Mouse (Mus musculus) small intestine, adult 2 months (tissue): Measurements from ENCODE around the gene Mrpl46. TPM values are rescaled to one million over a fixed set of nuclear protein-coding genes. Genes with fewer than 3 reads are reported as not detected.

Source experiments
- H3K27ac ChIP-seq: fragments of 200-500 bp; 2 replicates; pipeline ENCODE4 v1.5.1; 2012; ENCODE audit warnings: low read depth, low read length, control low read depth, inconsistent platforms; ENCODE audit not compliant: insufficient read depth
- H3K27me3 ChIP-seq: fragments of 200-500 bp; 2 replicates; pipeline ENCODE4 v1.6.1; 2012; ENCODE audit warnings: mild to moderate bottlenecking, moderate library complexity, low read length, inconsistent platforms; ENCODE audit not compliant: control insufficient read depth, insufficient read depth
- H3K36me3 ChIP-seq: fragments of 200-500 bp; 2 replicates; pipeline ENCODE4 v1.6.1; 2012; ENCODE audit warnings: mild to moderate bottlenecking, low read length, control low read depth, inconsistent platforms; ENCODE audit not compliant: control insufficient read depth, insufficient read depth
- H3K4me1 ChIP-seq: fragments of 200-500 bp; 2 replicates; pipeline ENCODE4 v1.6.1; 2012; ENCODE audit warnings: low read length, inconsistent platforms, mixed read lengths; ENCODE audit not compliant: control insufficient read depth, insufficient read depth, insufficient read length
- H3K4me3 ChIP-seq: fragments of 200-500 bp; 2 replicates; pipeline ENCODE4 v1.5.1; 2012; ENCODE audit warnings: low read depth, mild to moderate bottlenecking, control low read depth, inconsistent platforms, low read length, moderate library complexity
- CTCF ChIP-seq: fragments of 200-500 bp; IDR thresholded peaks from 2 replicates; pipeline ENCODE4 v1.5.1; 2012; ENCODE audit warnings: low read depth, mild to moderate bottlenecking, control low read depth, inconsistent platforms, low read length, moderate library complexity, mixed read lengths; ENCODE audit not compliant: insufficient replicate concordance, insufficient read length; ENCODE audit errors: extremely low read depth
- POLR2A ChIP-seq: fragments of 200-500 bp; IDR thresholded peaks from 2 replicates; pipeline ENCODE4 v1.6.1; 2012; ENCODE audit warnings: low read depth, mild to moderate bottlenecking, control low read depth, inconsistent platforms, low read length, moderate library complexity
- WGBS: fragments of 180-500 bp; shearing (Covaris S2); methylation state at CpG from one replicate; pipeline ENCODE4 v1.1.7; 2018; 5-methylcytosine and 5-hydroxymethylcytosine counted together
- polyA plus RNA-seq: library from polyadenylated mRNA; depleted of rRNA; stranded (reverse); fragments of >200 nt; gene quantifications from 2 replicates; pipeline ENCODE4 v1.2.3, GENCODE M21; 2012; rRNA removed

Mrpl46 gene
- polyA plus RNA-seq, 1 experiment: 20.8 TPM

DNA sequence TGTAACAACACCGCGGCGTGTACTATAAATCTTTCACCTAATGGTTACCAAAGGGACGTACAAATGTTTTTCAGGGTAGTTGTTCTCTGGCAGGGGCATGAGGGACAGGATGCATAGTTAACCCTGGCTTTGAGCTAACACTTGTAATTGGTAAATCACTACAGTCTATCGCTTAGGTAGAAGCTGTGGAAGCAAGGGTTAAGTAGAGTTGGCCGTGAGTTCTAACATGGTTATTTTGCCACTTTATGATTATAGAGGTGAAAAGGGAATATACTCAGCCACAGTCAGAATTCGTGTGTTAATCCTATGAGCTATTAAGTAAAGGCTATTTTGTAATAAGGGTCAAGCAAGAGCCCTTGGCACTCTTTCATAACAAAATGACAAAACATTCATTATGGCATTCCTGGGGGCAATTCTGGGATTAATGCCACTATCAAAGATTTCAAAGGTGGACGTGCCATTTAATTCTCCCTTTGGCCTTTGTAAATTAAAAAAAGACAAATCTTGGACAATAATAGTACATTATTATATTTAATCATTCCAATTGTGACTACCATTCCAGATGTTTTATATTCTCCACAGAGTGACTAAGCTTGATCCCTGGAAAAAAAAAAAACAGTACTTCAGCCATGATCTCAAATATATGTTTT lies 43.9 kb downstream of the Mrpl46 start:
- H3K27me3 ChIP-seq: no peaks in the 10 kb centered on the region
- no peak overlapping the region for H3K4me3 ChIP-seq
- H3K27ac ChIP-seq: no peak overlapping the region
- WGBS: 78% methylated on average over 8 of the region's 8 CpGs
- TF ChIP-seq CTCF: no peak
- TF ChIP-seq POLR2A: no peak
- H3K36me3 ChIP-seq: no peaks in the 10 kb centered on the region
- no peaks in the 10 kb centered on the region for H3K4me1 ChIP-seq

- Histone ChIP-seq H3K27ac (no peak within 1 kb of the TSS), H3K27me3 (no peaks in the 10 kb centered on the region), H3K4me1 (no peaks in the 10 kb centered on the region), H3K4me3 (no peak within 1 kb of the TSS), H3K36me3 (no peaks in the 10 kb centered on the region)
- TF ChIP-seq POLR2A (no peak), CTCF (no peak)
- WGBS: 78% methylated on average over 5 of the region's 5 CpGs
These were observed 45.6 kb downstream of the Mrpl46 start, which contains the start of gene Ntrk3 for GRCm38 (mm10) chr7:78737614-78738210. Gene Ntrk3, minus strand, starts transcription at chr7:78738012.

- Histone ChIP-seq H3K27ac (no peak overlapping the region), H3K4me1 (no peaks in the 10 kb centered on the region), H3K27me3 (no peaks in the 10 kb centered on the region), H3K4me3 (no peak overlapping the region), H3K36me3 (no peaks in the 10 kb centered on the region)
- WGBS: 87% methylated on average over 6 of the region's 6 CpGs
- no peak for TF ChIP-seq POLR2A
- no peak for TF ChIP-seq CTCF
These were observed 46.1 kb downstream of the Mrpl46 start for GRCm38 (mm10) chr7:78737196-78737595.

DNA sequence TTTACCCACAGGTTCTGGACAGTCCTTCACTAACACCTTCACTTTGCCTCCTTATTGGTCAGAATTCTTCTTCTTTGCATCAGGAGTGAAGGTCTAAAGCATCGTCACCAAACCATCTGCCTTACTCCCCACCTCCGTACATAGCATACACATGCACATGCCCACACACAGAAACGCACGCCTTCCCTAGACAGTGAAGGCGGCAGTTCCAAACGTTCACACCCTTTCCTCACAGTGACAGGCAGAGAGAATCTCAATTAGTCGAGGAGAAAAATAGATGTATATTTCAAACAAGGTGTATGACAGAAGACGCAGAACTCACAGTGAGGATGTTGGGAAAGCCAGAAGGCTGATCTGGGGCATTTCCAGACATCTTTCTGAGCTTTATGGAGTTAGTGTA lies 51.9 kb downstream of the Mrpl46 start:
- Histone ChIP-seq H3K36me3 (no peaks in the 10 kb centered on the region), H3K27me3 (no peaks in the 10 kb centered on the region), H3K27ac (no peak overlapping the region), H3K4me1 (no peaks in the 10 kb centered on the region), H3K4me3 (no peak overlapping the region)
- 61% methylated on average over 8 of the region's 8 CpGs for WGBS
- TF ChIP-seq POLR2A (no peak), CTCF (no peak)

Other genes starting within 250 kb of the Mrpl46 start
- gene Ntrk3, start 45.5 kb downstream of the Mrpl46 start, polyA plus RNA-seq: 0.46 and 0.61 TPM in 2 replicates
- 25.1 and 32.8 TPM in 2 replicates for gene Mrps11, start 412 bp downstream of the Mrpl46 start, polyA plus RNA-seq
- 7.5 and 10.2 TPM in 2 replicates for gene Det1, start 63.7 kb upstream of the Mrpl46 start, polyA plus RNA-seq
- gene Aen, start 112.3 kb upstream of the Mrpl46 start, polyA plus RNA-seq: 7.7 and 8.7 TPM in 2 replicates
- 22.3 and 23.8 TPM in 2 replicates for gene Isg20, start 129.9 kb upstream of the Mrpl46 start, polyA plus RNA-seq